ENCODE assay signal across 8 mouse cellular contexts in genomic region chr4:139092356-139093195, GRCm38 (mm10). TPM values are rescaled to one million over a fixed set of nuclear protein-coding genes. Genes with fewer than 3 reads are reported as not detected.
A peak's percentile ranks its signal among the peaks of the same experiment; 100 is the strongest.
DNase-seq lines count a peak whose midpoint lies in the region; ATAC-seq and TF ChIP-seq lines count a peak whose summit lies in the region.

Gene Nbl1 (minus strand): TSS chr4:139092993.

- peaks cover 0 to 7% of the 10 kb centered on the region in 2 experiments; a peak in 2 of 4 replicates for H3K4me1 ChIP-seq in CH12.LX (ENCODE audit: control insufficient read depth in 1 of 2, insufficient read depth in 2 of 2)
- H3K4me1 ChIP-seq in hindbrain, embryonic 12.5 days = peaks cover 30% of the 10 kb centered on the region
- H3K4me1 ChIP-seq in limb, embryonic 10.5 days = peaks cover 34% of the 10 kb centered on the region
- peaks cover 23% of the 10 kb centered on the region for H3K4me1 ChIP-seq in midbrain, embryonic 13.5 days (replicated peaks)

- no peak within 1 kb of the TSS for H3K4me3 ChIP-seq in CH12.LX (replicated peaks in 1 of 3; ENCODE audit: low read depth in 2 of 3, low read length in 2 of 3, poor library complexity in 1 of 3)
- H3K4me3 ChIP-seq in hindbrain, embryonic 12.5 days = peak within 1 kb of the TSS; percentile 60
- peak within 1 kb of the TSS; percentile 61 for H3K4me3 ChIP-seq in limb, embryonic 10.5 days
- peak within 1 kb of the TSS; percentile 53 for H3K4me3 ChIP-seq in midbrain, embryonic 13.5 days (replicated peaks)

- DNase-seq in CH12.LX (ENCODE audit: extremely low read depth) = no peak
- DNase-seq in adrenal gland, adult 18-20 months (ENCODE audit: low spot score in 2 of 2) = peak; percentile 52 to 62
- peak; percentile 71 for DNase-seq in gastrocnemius, adult 18-20 months (ENCODE audit: low spot score)
- DNase-seq in limb, embryonic 10.5 days (ENCODE audit: low spot score) = peak; percentile 62
- DNase-seq in spleen, postnatal 36 days (ENCODE audit: low spot score in 2 of 2) = no peak

- TF ChIP-seq RAD21 in CH12.LX (IDR thresholded peaks at IDR 0.05; ENCODE audit: low read depth, low read length) = no peak

- dilution Hi-C loops in CH12.LX (cut with MboI; ENCODE audit: extremely low pct_ligation_motif_present, extremely low pct_unique_long_range_greater_than_20kb, low sequenced_read_pairs) = no loop called here

- no peak for TF ChIP-seq POLR2A in CH12.LX (IDR thresholded peaks at IDR 0.05; ENCODE audit: low read depth, low read length)

- H3K9ac ChIP-seq in CH12.LX (ENCODE audit: insufficient read depth, low read depth) = no peak within 1 kb of the TSS
- H3K9ac ChIP-seq in hindbrain, embryonic 12.5 days = peak within 1 kb of the TSS; percentile 82
- H3K9ac ChIP-seq in midbrain, embryonic 13.5 days (replicated peaks) = peak within 1 kb of the TSS; percentile 67

- WGBS in hindbrain, embryonic 12.5 days = under 1% methylated on average over 88 of the region's 105 CpGs
- 1% methylated on average over 105 of the region's 105 CpGs for WGBS in limb, embryonic 10.5 days
- WGBS in midbrain, embryonic 13.5 days = under 1% methylated on average over 63 of the region's 105 CpGs

- no peaks in the 10 kb centered on the region for H3K79me2 ChIP-seq in CH12.LX (replicated peaks; ENCODE audit: control insufficient read depth, extremely low read depth, insufficient read depth, poor library complexity, severe bottlenecking)

- no peaks in the 10 kb centered on the region for H3K36me3 ChIP-seq in CH12.LX (replicated peaks in 1 of 2; ENCODE audit: control insufficient read depth in 1 of 2, insufficient read depth in 1 of 2, low read length in 1 of 2)
- H3K36me3 ChIP-seq in hindbrain, embryonic 12.5 days = no peaks in the 10 kb centered on the region
- H3K36me3 ChIP-seq in limb, embryonic 10.5 days = no peaks in the 10 kb centered on the region
- no peaks in the 10 kb centered on the region for H3K36me3 ChIP-seq in midbrain, embryonic 13.5 days

- H3K27me3 ChIP-seq in CH12.LX (replicated peaks) = no peaks in the 10 kb centered on the region
- H3K27me3 ChIP-seq in hindbrain, embryonic 12.5 days = peaks cover 75% of the 10 kb centered on the region
- H3K27me3 ChIP-seq in limb, embryonic 10.5 days (ENCODE audit: low read depth, poor library complexity, severe bottlenecking) = peaks cover 78% of the 10 kb centered on the region
- peaks cover 72% of the 10 kb centered on the region for H3K27me3 ChIP-seq in midbrain, embryonic 13.5 days

- TF ChIP-seq CTCF in CH12.LX (conservative IDR thresholded peaks at IDR 0.05 in 1 of 2, IDR thresholded peaks at IDR 0.05 in 1 of 2; ENCODE audit: low read depth in 2 of 2, low read length in 2 of 2) = no peak

- peak within 1 kb of the TSS; percentile 69 for H3K4me2 ChIP-seq in CH12.LX (ENCODE audit: insufficient read depth, low read depth, poor library complexity, severe bottlenecking)
- peak within 1 kb of the TSS; percentile 93 for H3K4me2 ChIP-seq in hindbrain, embryonic 12.5 days (replicated peaks)
- H3K4me2 ChIP-seq in midbrain, embryonic 13.5 days (replicated peaks) = peak within 1 kb of the TSS; percentile 88

- peaks cover 15% of the 10 kb centered on the region for H3K9me3 ChIP-seq in CH12.LX (replicated peaks; ENCODE audit: low read length)
- H3K9me3 ChIP-seq in hindbrain, embryonic 12.5 days (replicated peaks) = peaks cover 6% of the 10 kb centered on the region; the same call in 1 of the 2 replicates
- H3K9me3 ChIP-seq in limb, embryonic 10.5 days (replicated peaks) = no peaks in the 10 kb centered on the region
- no peaks in the 10 kb centered on the region for H3K9me3 ChIP-seq in midbrain, embryonic 13.5 days

- no peak for ATAC-seq in hindbrain, embryonic 12.5 days (ENCODE audit: low FRiP score)
- ATAC-seq in midbrain, embryonic 13.5 days = no peak
- no peak; the same call in 1 of the 2 replicates for ATAC-seq in frontal cortex, adult (ENCODE audit: low TSS enrichment)

- in situ Hi-C loops in CH12.LX (cut with MboI; ENCODE audit: low pct_ligation_motif_present, low pct_unique_long_range_greater_than_20kb, low sequenced_read_pairs) = no loop called here

- H3K27ac ChIP-seq in CH12.LX (ENCODE audit: insufficient read depth, low read depth) = no peak within 1 kb of the TSS
- H3K27ac ChIP-seq in hindbrain, embryonic 12.5 days = peak within 1 kb of the TSS; percentile 77
- peak within 1 kb of the TSS; percentile 84 for H3K27ac ChIP-seq in limb, embryonic 10.5 days
- H3K27ac ChIP-seq in midbrain, embryonic 13.5 days = peak within 1 kb of the TSS; percentile 55; the same call in 1 of the 2 replicates

- no peak for TF ChIP-seq EP300 in CH12.LX (IDR thresholded peaks at IDR 0.05; ENCODE audit: low read length)

TF ChIP-seq in CH12.LX, 34 proteins besides CTCF, POLR2A, EP300 and RAD21:
- TF ChIP-seq ZMIZ1 (IDR thresholded peaks at IDR 0.05; ENCODE audit: low read depth, low read length) (no peak), ETS1 (conservative IDR thresholded peaks at IDR 0.05; ENCODE audit: low read depth, low read length) (no peak), GABPA (IDR thresholded peaks at IDR 0.05; ENCODE audit: insufficient replicate concordance, low read depth, low read length) (no peak), E2F4 (IDR thresholded peaks at IDR 0.05; ENCODE audit: insufficient replicate concordance, low read depth, low read length) (no peak), USF2 (conservative IDR thresholded peaks at IDR 0.05; ENCODE audit: low read depth, low read length) (no peak), TCF12 (IDR thresholded peaks at IDR 0.05; ENCODE audit: low read depth, low read length) (no peak), SIN3A (IDR thresholded peaks at IDR 0.05; ENCODE audit: low read length) (no peak), BHLHE40 (IDR thresholded peaks at IDR 0.05; ENCODE audit: low read depth, low read length) (no peak), USF1 (IDR thresholded peaks at IDR 0.05; ENCODE audit: low read depth, low read length) (no peak), TBP (conservative IDR thresholded peaks at IDR 0.05; ENCODE audit: low read depth, low read length) (no peak), HCFC1 (IDR thresholded peaks at IDR 0.05; ENCODE audit: low read depth, low read length) (no peak), ZNF384 (IDR thresholded peaks at IDR 0.05; ENCODE audit: low read depth, low read length) (no peak), UBTF (IDR thresholded peaks at IDR 0.05; ENCODE audit: low read depth, low read length) (no peak), NRF1 (IDR thresholded peaks at IDR 0.05; ENCODE audit: low read depth, low read length) (no peak)

RNA-seq across cellular contexts. Expression of gene Nbl1, which starts in this region (rescaled TPM):
- total RNA-seq in CH12.LX (2012; rRNA removed) = 0.55 and 0.89 TPM in 2 replicates
- total RNA-seq in CH12.LX (2014; rRNA removed) = 1.4 and 1.5 TPM in 2 replicates
- polyA plus RNA-seq in CH12.LX (2012; ENCODE audit: insufficient read length, low read depth) = 2.0 and 3.3 TPM in 2 replicates
- total RNA-seq in adrenal gland, adult 18-20 months (2021) = 10 to 100 TPM; 47.8 to 57.5 TPM
- total RNA-seq in gastrocnemius, adult 18-20 months (2021) = 10 to 100 TPM; 18.5 to 29.9 TPM
- 54.8 and 56.1 TPM in 2 replicates for polyA plus RNA-seq in hindbrain, embryonic 12.5 days (2016; fragmentation: Nextera tagmentation; extraction: Ambion mirVana)
- 12.5 and 28.7 TPM in 2 replicates for polyA plus RNA-seq in limb, embryonic 10.5 days (2016; fragmentation: Nextera tagmentation; extraction: Ambion mirVana)
- polyA plus RNA-seq in midbrain, embryonic 13.5 days (2015; fragmentation: Nextera tagmentation; extraction: Ambion mirVana) = 22.1 and 32.0 TPM in 2 replicates

Comparison
In these comparisons a context has a peak if more than half of its experiments do, and no peak if none do; other contexts are left out.
1. RNA of gene Nbl1 (total RNA-seq): 47.8 to 57.5 TPM in adrenal gland, adult 18-20 months and 18.5 to 29.9 TPM in gastrocnemius, adult 18-20 months; 0.55 to 1.5 TPM in CH12.LX; every median in the first group is over 4 times any median in the second.
2. DNase-seq: peak in adrenal gland, adult 18-20 months (2 of 2), gastrocnemius, adult 18-20 months (single experiment) and limb, embryonic 10.5 days (single experiment); none in CH12.LX (single experiment) and spleen, postnatal 36 days (0 of 2).
3. H3K4me3 ChIP-seq: peak in hindbrain, embryonic 12.5 days (single experiment), limb, embryonic 10.5 days (single experiment) and midbrain, embryonic 13.5 days (single experiment); none in CH12.LX (0 of 3).
4. Peak in every context shown above with its lines, with median percentiles within 50 percentile points of each other: H3K4me2 ChIP-seq.